Mouse (Mus musculus) heart, postnatal 25 days (tissue): ENCODE results near the gene Rpn1. TPM values are rescaled to one million over a fixed set of nuclear protein-coding genes. Genes with fewer than 3 reads are reported as not detected.
"Not testable (repeated sequence)": the region's sequence is repeated elsewhere in the genome, so short reads cannot be mapped to it uniquely, and the experiment has no call there.

Experiments used
- DNase-seq: peaks from one replicate; pipeline ENCODE4 v3.0.0; 2022; ENCODE audit warnings: low spot score
- intact Hi-C: fragments of 180-260 bp; cut with DNase I; formaldehyde crosslinking; loops from one replicate; pipeline ENCODE4 v1.15.1; 2025
- total RNA-seq, 2 experiments: library from RNA; stranded (reverse); gene quantifications; 2 replicates each; pipeline ENCODE4 v1.2.3; 2021

Gene Rpn1
- total RNA-seq, 2 experiments from 2014 or later: 95.7 to 115 TPM

GRCm38 (mm10) chr6:88114414-88114813, 30.1 kb downstream of the Rpn1 start:
- intact Hi-C loops: loop anchor here (5.0 kb wide), 2 partner anchors 373 to 388 kb away; no protein-coding TSS in a partner anchor
- DNase-seq: no peak

- intact Hi-C loops: no loop called here
Observed at GRCm38 (mm10) chr6:88116347-88117183, 32.3 kb downstream of the Rpn1 start.

GRCm38 (mm10) chr6:88117184-88117575, 32.9 kb downstream of the Rpn1 start:
- intact Hi-C loops: no loop called here
- DNase-seq: no peak

More at GRCm38 (mm10) chr6:88116347-88117183, 32.3 kb downstream of the Rpn1 start:
- no peak for DNase-seq

- intact Hi-C loops: no loop called here
- DNase-seq: no peak
Observed at GRCm38 (mm10) chr6:88119309-88119708, 35.0 kb downstream of the Rpn1 start.

GRCm38 (mm10) chr6:88120813-88121212, 36.5 kb downstream of the Rpn1 start:
- DNase-seq: no peak
- intact Hi-C loops: loop anchor here (5.0 kb wide), 2 partner anchors 311 to 376 kb away; no protein-coding TSS in a partner anchor

- no peak for DNase-seq
- intact Hi-C loops: loop anchor here (5.0 kb wide), 2 partner anchors 311 to 376 kb away; no protein-coding TSS in a partner anchor
Observed at GRCm38 (mm10) chr6:88121781-88122180, 37.5 kb downstream of the Rpn1 start.

GRCm38 (mm10) chr6:88123150-88123857, 39.0 kb downstream of the Rpn1 start:
- no peak for DNase-seq
- intact Hi-C loops: loop anchor here (5.0 kb wide), 2 partner anchors 309 to 374 kb away; no protein-coding TSS in a partner anchor

GRCm38 (mm10) chr6:88123858-88124261, 39.6 kb downstream of the Rpn1 start:
- peak; percentile 45 for DNase-seq
- intact Hi-C loops: loop anchor here (2.0 to 5.0 kb wide), 4 partner anchors 65 to 373 kb away; no protein-coding TSS in a partner anchor

GRCm38 (mm10) chr6:88124551-88124950, 40.3 kb downstream of the Rpn1 start:
- intact Hi-C loops: loop anchor here (2.0 to 5.0 kb wide), 4 partner anchors 64 to 373 kb away; no protein-coding TSS in a partner anchor
- no peak for DNase-seq

- not testable (repeated sequence) for DNase-seq
- intact Hi-C loops: loop anchor here (2.0 kb wide), 2 partner anchors 63 to 117 kb away; no protein-coding TSS in a partner anchor
Observed at GRCm38 (mm10) chr6:88125815-88126214, 41.5 kb downstream of the Rpn1 start.

GRCm38 (mm10) chr6:88131521-88131920, 47.2 kb downstream of the Rpn1 start:
- DNase-seq: no peak
- intact Hi-C loops: loop anchor here (5.0 kb wide), 1 partner anchor 231 kb away; no protein-coding TSS in a partner anchor

GRCm38 (mm10) chr6:88132051-88132450, 47.8 kb downstream of the Rpn1 start:
- DNase-seq: no peak
- intact Hi-C loops: loop anchor here (5.0 kb wide), 1 partner anchor 230 kb away; no protein-coding TSS in a partner anchor

- intact Hi-C loops: loop anchor here (5.0 kb wide), 1 partner anchor 229 kb away; no protein-coding TSS in a partner anchor
Observed at GRCm38 (mm10) chr6:88133061-88133460, 48.8 kb downstream of the Rpn1 start.

GRCm38 (mm10) chr6:88133878-88134277, 49.6 kb downstream of the Rpn1 start:
- intact Hi-C loops: loop anchor here (1.0 to 5.0 kb wide), 4 partner anchors 13 to 228 kb away; no protein-coding TSS in a partner anchor
- peak; percentile 57 for DNase-seq

More at GRCm38 (mm10) chr6:88133061-88133460, 48.8 kb downstream of the Rpn1 start:
- DNase-seq: no peak

- peak; percentile 48 for DNase-seq
- intact Hi-C loops: no loop called here
Observed at GRCm38 (mm10) chr6:88136201-88136631, 51.9 kb downstream of the Rpn1 start.

GRCm38 (mm10) chr6:88138485-88138884, 54.2 kb downstream of the Rpn1 start:
- no peak for DNase-seq
- intact Hi-C loops: no loop called here

GRCm38 (mm10) chr6:88140264-88140663, 56.0 kb downstream of the Rpn1 start:
- intact Hi-C loops: no loop called here
- DNase-seq: peak; percentile 53

GRCm38 (mm10) chr6:88145793-88146192, 61.5 kb downstream of the Rpn1 start:
- intact Hi-C loops: no loop called here
- no peak for DNase-seq

- intact Hi-C loops: no loop called here
- no peak for DNase-seq
Observed at GRCm38 (mm10) chr6:88146576-88146975, 62.3 kb downstream of the Rpn1 start.

- peak; percentile 59 for DNase-seq
- intact Hi-C loops: loop anchor here (1.0 kb wide), 1 partner anchor 13 kb away; no protein-coding TSS in a partner anchor
Observed at GRCm38 (mm10) chr6:88147411-88148003, 63.2 kb downstream of the Rpn1 start.
